Comparison of ENCODE assay signal across 22 mouse cellular contexts in genomic region chr9:117297662-117298531, GRCm38 (mm10).
DNase-seq lines count a peak whose midpoint lies in the region; ATAC-seq lines count a peak whose summit lies in the region.
"Had no signal": no experiment of that assay in that cellular context is flagged by ENCODE, and none has a peak within 500 bp of the region (broad histone marks: within the 10 kb centered on the region; RNA-seq: fewer than 3 reads in every experiment).

No protein-coding gene starts in this region.

- peaks cover 9% of the 10 kb centered on the region for H3K4me1 ChIP-seq in midbrain, embryonic 13.5 days (replicated peaks)
- peaks cover 6% of the 10 kb centered on the region for H3K4me1 ChIP-seq in midbrain, embryonic 16.5 days (ENCODE audit: control insufficient read depth, insufficient read depth, low read length)
- no peaks in the 10 kb centered on the region for H3K4me1 ChIP-seq in lung, embryonic 16.5 days (replicated peaks; ENCODE audit: control insufficient read depth, insufficient read depth, low read length)
- H3K4me1 ChIP-seq: heart, embryonic 15.5 days; intestine, embryonic 15.5 days had no signal

- H3K27me3 ChIP-seq in midbrain, embryonic 13.5 days: peaks cover 28% of the 10 kb centered on the region; the same call in 1 of the 2 replicates
- H3K27me3 ChIP-seq in midbrain, embryonic 16.5 days (ENCODE audit: control insufficient read depth, insufficient read depth, low read depth, low read length): no peaks in the 10 kb centered on the region
- H3K27me3 ChIP-seq in lung, embryonic 16.5 days (ENCODE audit: control insufficient read depth, insufficient read depth, low read depth, low read length): no peaks in the 10 kb centered on the region
- H3K27me3 ChIP-seq: heart, embryonic 15.5 days; intestine, embryonic 15.5 days had no signal

- no peaks in the 10 kb centered on the region for H3K9me3 ChIP-seq in midbrain, embryonic 13.5 days
- no peaks in the 10 kb centered on the region for H3K9me3 ChIP-seq in midbrain, embryonic 16.5 days (replicated peaks; ENCODE audit: control insufficient read depth, low read length, poor library complexity, severe bottlenecking)
- H3K9me3 ChIP-seq in lung, embryonic 16.5 days (ENCODE audit: control insufficient read depth, low read length): no peaks in the 10 kb centered on the region
- H3K9me3 ChIP-seq: forebrain, embryonic 10.5 days; heart, embryonic 15.5 days; intestine, embryonic 15.5 days had no signal

- no peaks in the 10 kb centered on the region for H3K36me3 ChIP-seq in midbrain, embryonic 13.5 days
- H3K36me3 ChIP-seq in midbrain, embryonic 16.5 days (ENCODE audit: control insufficient read depth, insufficient read depth, low read length): no peaks in the 10 kb centered on the region
- no peaks in the 10 kb centered on the region for H3K36me3 ChIP-seq in lung, embryonic 16.5 days (ENCODE audit: control insufficient read depth, insufficient read depth, low read length)
- H3K36me3 ChIP-seq: forebrain, embryonic 10.5 days; G1E; heart, embryonic 15.5 days; intestine, embryonic 15.5 days had no signal

- no peak overlapping the region for H3K9ac ChIP-seq in midbrain, embryonic 13.5 days (replicated peaks)
- H3K9ac ChIP-seq in midbrain, embryonic 16.5 days (ENCODE audit: low read depth, low read length): no peak overlapping the region
- no peak overlapping the region for H3K9ac ChIP-seq in lung, embryonic 16.5 days (ENCODE audit: low read length)
- H3K9ac ChIP-seq: forebrain, postnatal 0 days; heart, embryonic 15.5 days; intestine, embryonic 15.5 days had no signal

- no peak overlapping the region; the same call in 1 of the 2 replicates for H3K4me2 ChIP-seq in midbrain, embryonic 13.5 days (replicated peaks)
- no peak overlapping the region for H3K4me2 ChIP-seq in midbrain, embryonic 16.5 days (ENCODE audit: low read length)
- peak overlapping the region; percentile 25; the same call in 1 of the 2 replicates for H3K4me2 ChIP-seq in lung, embryonic 16.5 days (ENCODE audit: low read depth, low read length)
- H3K4me2 ChIP-seq: heart, embryonic 15.5 days; intestine, embryonic 15.5 days had no signal

- ATAC-seq in midbrain, embryonic 13.5 days: peak; percentile 58; the same call in 1 of the 2 replicates
- ATAC-seq in midbrain, embryonic 16.5 days: no peak
- ATAC-seq in lung, embryonic 16.5 days (ENCODE audit: low read depth): peak; percentile 96
- ATAC-seq: forebrain, postnatal 0 days; intestine, embryonic 15.5 days had no signal

- H3K4me3 ChIP-seq in midbrain, embryonic 13.5 days (replicated peaks): no peak overlapping the region
- no peak overlapping the region for H3K4me3 ChIP-seq in midbrain, embryonic 16.5 days (ENCODE audit: low read depth, low read length)
- no peak overlapping the region for H3K4me3 ChIP-seq in lung, embryonic 16.5 days (ENCODE audit: low read length)
- H3K4me3 ChIP-seq: forebrain, embryonic 10.5 days; heart, adult 2 months; heart, embryonic 15.5 days; intestine, embryonic 15.5 days; left cerebral cortex, adult 2 months had no signal

- no peak overlapping the region for H3K27ac ChIP-seq in midbrain, embryonic 13.5 days
- H3K27ac ChIP-seq in midbrain, embryonic 16.5 days (ENCODE audit: low read length): no peak overlapping the region
- peak overlapping the region; percentile 55 for H3K27ac ChIP-seq in lung, embryonic 16.5 days (ENCODE audit: low read length)
- H3K27ac ChIP-seq: forebrain, embryonic 10.5 days; heart, adult 2 months; heart, embryonic 15.5 days; intestine, embryonic 15.5 days; left cerebral cortex, adult 2 months had no signal

- DNase-seq in WW6 (ENCODE audit: low read depth, low spot score): peak; percentile 55
- DNase-seq in gastrocnemius, adult 8-10 months (ENCODE audit: low spot score in 2 of 2): no peak
- no peak for DNase-seq in kidney, adult 11 months
- no peak for DNase-seq in cerebellum, adult 9-11 months
- DNase-seq: adrenal gland, postnatal 36 days; cerebellum, adult 2 months; forebrain, postnatal 0 days; gastrocnemius, postnatal 14 days; heart, adult 2 months; kidney, postnatal 36 days; layer of hippocampus, adult 9-11 months; left cerebral cortex, postnatal 4 days; liver; thymus, postnatal 4 days had no signal

- 25% methylated on average over 15 of the region's 15 CpGs for WGBS in midbrain, embryonic 13.5 days
- WGBS in midbrain, embryonic 16.5 days: 24% methylated on average over 15 of the region's 15 CpGs
- 47% methylated on average over 15 of the region's 15 CpGs for WGBS in lung, embryonic 16.5 days
